Mouse (Mus musculus): ENCODE results near the gene Samhd1. TPM values are rescaled to one million over a fixed set of nuclear protein-coding genes. Genes with fewer than 3 reads are reported as not detected.

The Samhd1 gene
- polyA plus RNA-seq, 1 experiment from 2014 or later: 33.1 TPM

DNA sequence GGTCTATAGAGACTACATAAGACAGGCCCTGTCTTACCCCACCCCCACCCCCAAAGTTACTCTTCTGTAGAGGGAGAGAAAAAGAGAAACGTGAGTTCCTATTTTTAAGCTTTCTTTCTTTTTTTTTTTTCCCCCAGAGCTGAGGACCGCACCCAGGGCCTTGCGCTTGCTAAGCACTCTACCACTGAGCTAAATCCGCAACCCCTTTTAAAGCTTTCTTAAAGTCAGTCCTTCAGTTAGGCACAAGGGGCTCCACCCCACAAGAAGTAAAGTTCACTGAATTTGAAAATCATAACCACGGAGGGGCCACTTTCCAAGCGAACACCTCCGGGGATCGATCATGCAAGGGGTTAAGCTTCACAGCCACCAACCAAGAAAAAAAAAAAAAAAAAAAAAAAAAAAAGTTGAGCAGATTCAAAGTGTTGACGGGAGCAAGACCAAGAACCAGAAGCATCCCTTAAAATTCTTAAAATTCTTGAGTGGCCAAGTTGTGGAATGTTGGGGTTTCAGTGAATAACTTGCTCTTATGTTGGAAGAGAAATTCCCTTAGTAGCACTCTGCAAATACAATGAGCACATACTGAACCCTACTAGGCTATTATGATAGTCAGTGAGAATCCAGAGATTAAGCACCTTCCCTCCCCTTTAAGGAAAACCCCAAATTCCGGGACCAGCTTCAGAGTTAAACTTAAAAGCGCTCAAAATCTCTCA is 1.1 kb downstream of the Samhd1 start:
- Histone ChIP-seq H3K9me3 (ENCODE audit: control insufficient read depth, low read length) (no peaks in the 10 kb centered on the region), H3K36me3 (ENCODE audit: control insufficient read depth, insufficient read depth, low read length) (no peaks in the 10 kb centered on the region), H3K4me3 (ENCODE audit: low read depth, low read length) (peak overlapping the region; percentile 72), H3K27me3 (replicated peaks; ENCODE audit: control insufficient read depth, insufficient read depth, low read length) (no peaks in the 10 kb centered on the region), H3K4me2 (peak overlapping the region; percentile 85), H3K9ac (ENCODE audit: low read depth, low read length) (peak overlapping the region; percentile 71), H3K4me1 (replicated peaks; ENCODE audit: control insufficient read depth, insufficient read depth, low read length) (peaks cover 11% of the 10 kb centered on the region), H3K27ac (ENCODE audit: low read depth, low read length) (peak overlapping the region; percentile 60; the same call in 1 of the 2 replicates)
- 13% methylated on average over 11 of the region's 11 CpGs for WGBS
- DNase-seq (ENCODE audit: low spot score) (no peak), ATAC-seq (replicated peaks; ENCODE audit: low FRiP score) (no peak; the same call in 1 of the 2 replicates)

GRCm38 (mm10) chr2:157132686-157133540 is 2.2 kb downstream of the Samhd1 start:
- no peak overlapping the region for H3K27ac ChIP-seq (ENCODE audit: low read depth, low read length)
- peak overlapping the region; percentile 85; the same call in 1 of the 2 replicates for H3K4me2 ChIP-seq
- peaks cover 4% of the 10 kb centered on the region; the same call in 1 of the 2 replicates for H3K36me3 ChIP-seq (ENCODE audit: control insufficient read depth, insufficient read depth, low read length)
- H3K4me1 ChIP-seq (replicated peaks; ENCODE audit: control insufficient read depth, insufficient read depth, low read length): peaks cover 11% of the 10 kb centered on the region
- DNase-seq (ENCODE audit: low spot score): no peak
- H3K27me3 ChIP-seq (replicated peaks; ENCODE audit: control insufficient read depth, insufficient read depth, low read length): no peaks in the 10 kb centered on the region
- no peak overlapping the region for H3K9ac ChIP-seq (ENCODE audit: low read depth, low read length)
- H3K9me3 ChIP-seq (ENCODE audit: control insufficient read depth, low read length): no peaks in the 10 kb centered on the region
- ATAC-seq (replicated peaks; ENCODE audit: low FRiP score): no peak
- H3K4me3 ChIP-seq (ENCODE audit: low read depth, low read length): peak overlapping the region; percentile 19; the same call in 1 of the 2 replicates
- 71% methylated on average over 3 of the region's 3 CpGs for WGBS

DNA sequence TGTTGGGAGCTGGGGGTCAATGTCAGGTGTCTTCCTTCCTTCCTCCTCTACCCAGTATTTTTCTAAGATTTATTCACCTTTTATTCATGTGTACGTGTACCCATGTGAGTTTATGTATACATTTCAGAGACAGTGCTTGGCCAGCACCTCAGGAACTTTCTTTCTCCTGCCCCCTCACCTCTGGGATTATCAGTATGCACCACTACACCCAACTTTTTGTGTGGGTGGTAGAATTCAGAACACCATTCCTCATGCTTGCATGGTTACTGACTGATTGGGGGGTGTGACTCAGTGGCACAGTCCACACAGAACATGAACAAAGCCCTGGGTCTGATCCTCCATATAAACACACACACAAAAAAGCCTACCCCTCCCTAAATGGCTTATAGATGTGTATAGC is 3.0 kb downstream of the Samhd1 start:
- Histone ChIP-seq H3K4me1 (replicated peaks; ENCODE audit: control insufficient read depth, insufficient read depth, low read length) (peaks cover 11% of the 10 kb centered on the region), H3K9ac (ENCODE audit: low read depth, low read length) (no peak overlapping the region), H3K9me3 (ENCODE audit: control insufficient read depth, low read length) (no peaks in the 10 kb centered on the region), H3K27ac (ENCODE audit: low read depth, low read length) (no peak overlapping the region), H3K4me3 (ENCODE audit: low read depth, low read length) (no peak overlapping the region), H3K36me3 (ENCODE audit: control insufficient read depth, insufficient read depth, low read length) (peaks cover 6% of the 10 kb centered on the region; the same call in 1 of the 2 replicates), H3K27me3 (replicated peaks; ENCODE audit: control insufficient read depth, insufficient read depth, low read length) (no peaks in the 10 kb centered on the region), H3K4me2 (no peak overlapping the region; the same call in 1 of the 2 replicates)
- ATAC-seq (replicated peaks; ENCODE audit: low FRiP score): no peak
- WGBS: 81% methylated on average over 1 of the region's 1 CpGs
- DNase-seq (ENCODE audit: low spot score): peak; percentile 18

- WGBS: 63% methylated on average over 8 of the region's 8 CpGs
- Histone ChIP-seq H3K36me3 (ENCODE audit: control insufficient read depth, insufficient read depth, low read length) (peaks cover 9% of the 10 kb centered on the region; the same call in 1 of the 2 replicates), H3K27ac (ENCODE audit: low read depth, low read length) (no peak overlapping the region), H3K27me3 (replicated peaks; ENCODE audit: control insufficient read depth, insufficient read depth, low read length) (no peaks in the 10 kb centered on the region), H3K4me2 (peak overlapping the region; percentile 41), H3K4me1 (replicated peaks; ENCODE audit: control insufficient read depth, insufficient read depth, low read length) (peaks cover 11% of the 10 kb centered on the region), H3K9ac (ENCODE audit: low read depth, low read length) (0 out of 2 replicates have a peak overlapping the region, but pooled peaks have one; percentile 34), H3K9me3 (ENCODE audit: control insufficient read depth, low read length) (no peaks in the 10 kb centered on the region), H3K4me3 (ENCODE audit: low read depth, low read length) (peak overlapping the region; percentile 39)
- ATAC-seq (replicated peaks; ENCODE audit: low FRiP score) (no peak), DNase-seq (ENCODE audit: low spot score) (peak; percentile 22)
Measured at GRCm38 (mm10) chr2:157130813-157131514, 4.1 kb downstream of the Samhd1 start.

- no peaks in the 10 kb centered on the region for H3K27me3 ChIP-seq (replicated peaks; ENCODE audit: control insufficient read depth, insufficient read depth, low read length)
- ATAC-seq (replicated peaks; ENCODE audit: low FRiP score): no peak
- H3K4me1 ChIP-seq (replicated peaks; ENCODE audit: control insufficient read depth, insufficient read depth, low read length): peaks cover 11% of the 10 kb centered on the region
- H3K4me3 ChIP-seq (ENCODE audit: low read depth, low read length): no peak overlapping the region
- WGBS: 81% methylated on average over 11 of the region's 11 CpGs
- 0 out of 2 replicates have a peak overlapping the region, but pooled peaks have one; percentile 25 for H3K9ac ChIP-seq (ENCODE audit: low read depth, low read length)
- peaks cover 12% of the 10 kb centered on the region; the same call in 1 of the 2 replicates for H3K36me3 ChIP-seq (ENCODE audit: control insufficient read depth, insufficient read depth, low read length)
- H3K9me3 ChIP-seq (ENCODE audit: control insufficient read depth, low read length): no peaks in the 10 kb centered on the region
- DNase-seq (ENCODE audit: low spot score): peak; percentile 0
- no peak overlapping the region for H3K4me2 ChIP-seq
- H3K27ac ChIP-seq (ENCODE audit: low read depth, low read length): no peak overlapping the region
Measured at GRCm38 (mm10) chr2:157129601-157130164, 5.4 kb downstream of the Samhd1 start.

DNA sequence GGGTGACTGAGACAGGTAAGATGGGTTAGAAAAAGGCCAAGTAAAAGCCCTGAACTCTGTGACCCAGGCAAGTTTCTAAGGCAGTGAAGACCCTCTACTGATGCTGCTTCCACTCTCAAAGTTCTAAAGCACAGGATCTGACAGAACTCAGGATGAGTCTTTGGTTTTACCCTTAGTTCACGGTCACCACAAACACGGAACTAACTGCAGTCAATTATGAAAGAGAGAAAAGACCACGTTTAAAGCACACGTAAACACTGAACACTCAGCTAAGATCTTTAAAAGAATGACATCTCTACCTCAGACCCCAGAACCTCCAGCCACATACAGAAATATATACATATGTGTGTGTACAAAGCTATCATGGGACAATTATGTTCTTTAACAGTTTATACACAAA is 6.0 kb downstream of the Samhd1 start:
- 92% methylated on average over 4 of the region's 4 CpGs for WGBS
- H3K4me3 ChIP-seq (ENCODE audit: low read depth, low read length): no peak overlapping the region
- no peak for ATAC-seq (replicated peaks; ENCODE audit: low FRiP score)
- DNase-seq (ENCODE audit: low spot score): no peak
- peaks cover 12% of the 10 kb centered on the region; the same call in 1 of the 2 replicates for H3K36me3 ChIP-seq (ENCODE audit: control insufficient read depth, insufficient read depth, low read length)
- H3K4me1 ChIP-seq (replicated peaks; ENCODE audit: control insufficient read depth, insufficient read depth, low read length): peaks cover 11% of the 10 kb centered on the region
- no peaks in the 10 kb centered on the region for H3K9me3 ChIP-seq (ENCODE audit: control insufficient read depth, low read length)
- no peaks in the 10 kb centered on the region for H3K27me3 ChIP-seq (replicated peaks; ENCODE audit: control insufficient read depth, insufficient read depth, low read length)
- H3K4me2 ChIP-seq: no peak overlapping the region
- no peak overlapping the region for H3K9ac ChIP-seq (ENCODE audit: low read depth, low read length)
- no peak overlapping the region for H3K27ac ChIP-seq (ENCODE audit: low read depth, low read length)

GRCm38 (mm10) chr2:157128072-157128471 is 7.0 kb downstream of the Samhd1 start:
- H3K4me3 ChIP-seq (ENCODE audit: low read depth, low read length): no peak overlapping the region
- peaks cover 8% of the 10 kb centered on the region for H3K4me1 ChIP-seq (replicated peaks; ENCODE audit: control insufficient read depth, insufficient read depth, low read length)
- H3K9me3 ChIP-seq (ENCODE audit: control insufficient read depth, low read length): no peaks in the 10 kb centered on the region
- ATAC-seq (replicated peaks; ENCODE audit: low FRiP score) (no peak), DNase-seq (ENCODE audit: low spot score) (no peak)
- H3K9ac ChIP-seq (ENCODE audit: low read depth, low read length): no peak overlapping the region
- WGBS: 71% methylated on average over 4 of the region's 4 CpGs
- no peaks in the 10 kb centered on the region for H3K27me3 ChIP-seq (replicated peaks; ENCODE audit: control insufficient read depth, insufficient read depth, low read length)
- H3K36me3 ChIP-seq (ENCODE audit: control insufficient read depth, insufficient read depth, low read length): peaks cover 12% of the 10 kb centered on the region; the same call in 1 of the 2 replicates
- no peak overlapping the region for H3K27ac ChIP-seq (ENCODE audit: low read depth, low read length)
- no peak overlapping the region for H3K4me2 ChIP-seq

DNA sequence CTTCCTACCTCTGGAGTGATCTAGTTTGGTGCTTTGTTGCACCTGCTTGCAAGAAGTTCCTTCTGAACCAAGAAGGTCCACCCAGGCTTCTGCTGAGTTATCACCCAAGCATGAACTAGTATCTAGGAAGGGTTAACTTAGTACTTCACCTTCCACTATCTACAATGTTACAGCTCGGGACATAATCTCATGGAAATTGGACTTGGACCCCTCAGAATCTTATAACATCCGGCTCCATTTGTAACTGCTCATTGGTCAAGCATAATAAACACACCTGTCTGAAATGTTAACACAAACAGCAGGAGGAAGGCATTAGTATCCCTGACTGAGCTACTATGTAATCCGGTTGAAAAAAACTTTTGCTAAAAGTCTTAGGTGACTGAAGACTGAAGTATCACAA is 7.7 kb downstream of the Samhd1 start:
- Histone ChIP-seq H3K4me2 (no peak overlapping the region), H3K36me3 (ENCODE audit: control insufficient read depth, insufficient read depth, low read length) (peaks cover 12% of the 10 kb centered on the region; the same call in 1 of the 2 replicates), H3K27me3 (replicated peaks; ENCODE audit: control insufficient read depth, insufficient read depth, low read length) (no peaks in the 10 kb centered on the region), H3K4me3 (ENCODE audit: low read depth, low read length) (no peak overlapping the region), H3K4me1 (replicated peaks; ENCODE audit: control insufficient read depth, insufficient read depth, low read length) (peaks cover 7% of the 10 kb centered on the region), H3K9ac (ENCODE audit: low read depth, low read length) (no peak overlapping the region), H3K27ac (ENCODE audit: low read depth, low read length) (no peak overlapping the region), H3K9me3 (ENCODE audit: control insufficient read depth, low read length) (no peaks in the 10 kb centered on the region)
- WGBS: 86% methylated on average over 3 of the region's 3 CpGs
- ATAC-seq (replicated peaks; ENCODE audit: low FRiP score) (no peak), DNase-seq (ENCODE audit: low spot score) (no peak)
